Mouse (Mus musculus) spleen, postnatal 36 days (tissue): ENCODE measurements at regions not wholly inside any gene's neighbourhood (a gene's known extent, or its start where the extent isn't known, plus 50 kb on each side); places are given as distances from the start of the nearest gene placed in this dataset.
A peak's percentile ranks its signal among the peaks of the same experiment; 100 is the strongest.

ENCODE experiments used
- DNase-seq, 2 experiments: peaks; one replicate each; pipeline ENCODE4 v3.0.0; 2022; ENCODE audit warnings: low spot score in 2 of 2, mixed read lengths in 1 of 2

GRCm38 (mm10) chr12:36748345-36748744 is 360.0 kb upstream of the Meox2 start:
- no peak for DNase-seq

GRCm38 (mm10) chr12:36765315-36766058 is 342.9 kb upstream of the Meox2 start:
- DNase-seq, result no peak

GRCm38 (mm10) chr12:36766167-36766566 is 342.2 kb upstream of the Meox2 start:
- DNase-seq, result no peak

- DNase-seq, result no peak
Measured at GRCm38 (mm10) chr12:36780761-36781160, 327.6 kb upstream of the Meox2 start.

- DNase-seq, result no peak
Measured at GRCm38 (mm10) chr12:36790866-36791265, 317.5 kb upstream of the Meox2 start.

DNA sequence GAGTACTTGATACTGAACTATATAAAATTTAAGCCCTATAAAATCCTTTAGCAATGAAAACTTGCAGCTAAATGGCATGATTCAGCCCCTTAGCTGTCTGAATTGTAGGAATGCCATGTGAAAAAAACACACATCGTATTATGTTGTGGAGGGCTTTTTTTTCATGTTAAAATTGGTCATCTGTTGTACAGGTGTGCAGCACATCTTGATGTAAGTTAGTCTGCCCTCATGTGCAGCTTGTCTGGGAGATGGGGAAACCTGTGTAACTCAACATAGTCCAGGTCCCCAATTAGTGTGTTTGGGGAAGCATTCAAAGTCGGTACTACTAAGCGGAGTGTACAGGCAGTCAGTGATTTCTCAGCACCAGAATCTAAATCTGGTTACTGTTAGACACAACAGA is 316.9 kb upstream of the Meox2 start:
- no peak for DNase-seq

- DNase-seq, result peak; percentile 16 to 32
Measured at GRCm38 (mm10) chr12:36792205-36792604, 316.1 kb upstream of the Meox2 start.

GRCm38 (mm10) chr12:36793799-36794198 is 314.5 kb upstream of the Meox2 start:
- no peak for DNase-seq

DNA sequence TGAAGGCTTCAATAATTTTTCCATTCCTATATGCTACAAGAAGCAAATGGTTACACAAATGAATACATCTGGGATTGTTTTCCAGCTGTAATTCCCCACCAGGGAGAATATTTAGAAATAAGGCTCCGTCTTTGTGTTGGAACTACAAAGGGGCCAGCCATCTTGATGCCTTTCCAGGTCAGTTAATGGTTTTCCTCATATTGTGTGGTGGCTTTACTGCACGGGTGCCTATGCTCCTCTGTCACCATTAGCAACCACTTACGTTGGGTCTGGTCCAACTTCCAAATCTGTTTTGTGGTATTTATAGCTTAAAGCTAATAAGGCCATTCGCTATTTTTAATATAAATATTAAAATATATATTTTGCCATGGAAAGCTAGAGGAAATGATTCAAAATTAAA is 312.1 kb upstream of the Meox2 start:
- no peak for DNase-seq

DNA sequence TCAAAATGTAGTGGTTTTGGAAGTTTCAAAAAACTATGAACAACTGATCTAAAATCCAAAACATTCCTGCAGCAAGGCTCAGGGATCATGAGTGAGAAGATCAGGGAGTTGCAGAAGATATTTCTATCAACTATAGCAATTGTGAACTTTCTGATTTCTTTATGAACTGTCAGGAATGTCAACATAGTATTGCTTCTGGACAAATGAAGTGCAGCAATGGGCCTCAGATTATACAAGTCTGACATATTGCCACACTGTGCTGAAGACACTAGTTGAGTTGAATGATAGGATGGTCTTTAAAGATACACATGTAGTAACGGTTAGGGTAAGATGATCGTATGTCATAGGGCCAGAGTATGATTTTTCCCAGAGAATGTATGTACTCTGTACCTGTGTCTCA is 290.4 kb upstream of the Meox2 start:
- no peak for DNase-seq

DNA sequence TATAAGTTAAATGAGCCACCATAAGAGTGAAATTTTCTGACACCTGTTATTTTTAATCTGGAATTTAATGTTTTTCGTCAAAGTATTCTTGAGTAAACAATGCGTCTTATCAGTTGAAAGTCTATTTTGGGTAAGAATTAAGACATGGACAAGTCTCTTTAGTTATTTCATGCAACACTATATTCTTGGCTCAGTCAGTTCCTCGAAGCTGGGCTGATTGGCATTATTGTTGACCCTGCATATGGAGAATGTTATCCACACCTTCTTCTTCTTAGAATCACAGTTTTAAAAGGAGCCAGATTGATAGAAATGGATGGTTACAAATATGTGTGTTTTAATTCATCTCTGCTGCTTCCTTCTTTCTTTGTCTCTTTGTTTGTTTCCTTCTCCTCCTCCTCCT is 289.5 kb upstream of the Meox2 start:
- DNase-seq, result no peak

DNA sequence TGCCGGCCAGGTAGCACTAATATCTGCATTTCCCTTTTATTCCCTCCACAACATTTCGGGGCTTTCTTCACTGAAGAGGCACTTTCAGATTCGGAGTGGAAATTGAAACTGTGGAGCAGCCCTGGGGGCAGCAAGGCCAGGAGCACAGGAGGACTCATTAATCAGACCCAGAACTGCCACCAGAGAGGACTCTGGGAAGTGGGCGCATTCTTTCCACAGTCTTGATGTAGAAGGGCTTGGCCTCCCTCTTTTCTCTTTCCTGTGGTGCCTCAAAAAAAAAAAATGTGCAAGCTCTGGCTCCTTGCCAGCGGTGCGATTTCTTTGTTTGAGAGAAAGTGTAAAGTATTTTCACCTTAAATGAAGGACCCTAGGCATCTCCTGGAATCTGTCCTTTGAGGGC is 281.6 kb upstream of the Meox2 start:
- no peak for DNase-seq

- DNase-seq, result no peak
Measured at GRCm38 (mm10) chr12:36831307-36831997, 276.9 kb upstream of the Meox2 start.

DNA sequence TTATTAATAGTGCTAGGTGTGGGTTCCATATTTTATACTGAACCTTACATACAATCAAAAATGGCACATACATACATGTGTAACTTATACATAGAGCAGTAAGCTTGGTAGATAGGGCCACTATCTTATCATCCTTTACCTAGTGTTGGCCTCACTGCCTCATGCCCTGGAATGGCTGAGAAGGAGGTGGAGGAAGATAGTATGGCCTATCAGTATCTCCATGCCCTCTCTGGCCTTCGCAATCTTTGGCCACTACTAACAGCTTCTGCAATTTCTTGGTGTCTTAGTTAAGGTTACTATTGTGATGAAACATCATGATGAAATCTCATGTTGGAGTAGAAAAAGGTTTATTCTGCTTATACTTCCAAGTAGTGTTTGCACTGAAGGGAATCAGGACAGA is 265.4 kb upstream of the Meox2 start:
- no peak for DNase-seq

DNA sequence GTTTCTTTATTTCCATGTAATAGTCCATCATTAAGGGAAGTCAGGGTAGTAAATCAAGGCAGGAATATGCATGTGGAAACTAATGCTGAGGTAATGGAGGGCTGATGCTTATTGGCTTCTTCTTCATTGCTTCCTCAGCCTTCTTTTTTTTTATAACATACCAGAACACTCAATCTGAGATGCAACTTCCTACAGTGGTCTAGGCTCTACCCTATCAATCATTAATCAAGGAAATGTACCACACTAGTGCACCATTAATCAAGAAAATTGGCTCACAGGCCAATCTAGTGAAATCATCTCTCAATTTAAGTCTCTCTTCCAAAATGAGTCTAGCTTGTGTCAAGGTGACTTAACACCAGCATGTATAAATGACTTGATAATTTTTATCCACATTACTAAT is 263.2 kb upstream of the Meox2 start:
- DNase-seq, result no peak

GRCm38 (mm10) chr12:36849086-36849485 is 259.3 kb upstream of the Meox2 start:
- DNase-seq, result no peak

DNA sequence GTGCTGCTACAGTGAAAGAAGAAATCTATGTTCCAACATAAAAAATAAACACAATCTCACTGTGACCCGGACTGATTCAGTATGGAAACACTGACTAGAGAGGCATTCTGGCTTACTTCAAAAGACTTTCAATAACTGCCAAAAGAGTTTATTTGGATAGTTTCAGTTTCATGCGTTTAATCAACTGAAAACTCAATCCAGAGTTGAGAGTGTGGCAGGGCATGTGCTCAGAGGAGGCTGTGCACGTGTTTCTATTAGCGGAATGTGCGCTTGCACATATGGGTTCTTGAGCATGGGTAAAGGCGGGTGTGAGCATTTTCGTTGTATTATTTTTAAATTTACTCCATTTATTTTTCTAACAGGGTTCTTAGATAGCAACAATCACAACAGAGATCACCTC is 245.2 kb upstream of the Meox2 start:
- no peak for DNase-seq

- DNase-seq, result no peak
Measured at GRCm38 (mm10) chr12:36880724-36881123, 227.6 kb upstream of the Meox2 start.

DNA sequence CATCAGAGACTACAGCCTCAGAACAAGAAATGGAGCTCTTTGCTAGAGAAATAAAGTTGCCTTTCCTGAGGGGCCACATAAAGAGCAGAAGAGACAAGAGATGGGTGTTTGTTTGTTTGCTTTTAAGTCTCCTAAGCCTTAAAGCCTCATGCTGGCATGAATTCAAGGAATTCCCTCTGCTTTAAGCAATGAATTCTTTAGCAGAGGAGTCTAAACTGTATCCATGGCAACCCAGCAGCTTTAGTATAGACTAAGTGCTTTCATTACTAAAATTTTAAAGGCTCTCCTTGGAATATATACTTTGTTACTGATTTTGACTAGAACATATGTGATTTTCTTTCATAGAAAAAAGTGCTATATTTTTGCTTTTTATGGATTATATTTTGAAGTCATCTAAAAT is 195.0 kb upstream of the Meox2 start:
- no peak for DNase-seq

DNA sequence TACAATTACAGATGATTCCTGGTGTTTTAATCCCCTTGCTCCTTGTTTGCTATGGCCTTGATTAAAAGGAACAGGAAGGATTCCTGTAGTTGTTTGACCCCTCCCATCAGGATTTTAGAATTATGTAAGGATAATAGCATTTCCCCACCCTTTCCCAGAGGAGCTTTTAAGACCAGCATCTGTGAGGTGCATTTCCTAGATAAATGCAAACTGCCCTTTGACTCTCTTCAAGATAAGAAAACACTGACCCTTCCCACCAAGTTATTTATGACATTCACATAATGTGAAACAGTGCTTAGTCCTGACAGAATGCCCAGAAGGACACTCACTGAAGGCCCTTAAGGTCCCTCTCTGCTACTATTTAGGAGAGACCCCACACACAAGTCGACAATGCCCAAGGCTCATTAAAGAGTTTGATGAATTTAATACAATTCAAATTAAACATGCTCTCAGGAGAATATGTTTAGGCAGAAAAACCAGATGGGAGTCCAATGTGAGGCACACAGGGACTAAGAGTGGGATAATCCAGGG is 190.7 kb upstream of the Meox2 start:
- DNase-seq, result no peak

- DNase-seq, result no peak
Measured at GRCm38 (mm10) chr12:36918294-36918876, 190.0 kb upstream of the Meox2 start.

GRCm38 (mm10) chr12:36923558-36923957 is 184.8 kb upstream of the Meox2 start:
- DNase-seq, result no peak

GRCm38 (mm10) chr12:36926225-36926624 is 182.1 kb upstream of the Meox2 start:
- DNase-seq, result no peak
